Mouse (Mus musculus) spleen, adult 10 weeks (tissue): ENCODE data around the gene Tubg1. TPM values are rescaled to one million over a fixed set of nuclear protein-coding genes. Genes with fewer than 3 reads are reported as not detected.

ENCODE experiments used
- polyA plus RNA-seq: library from polyadenylated mRNA; stranded (reverse); fragments of 350-450 nt; fragmentation: Illumina TruSeq; extraction: RNeasy Lipid Tissue Mini Kit (QIAGEN cat#74804); gene quantifications from one replicate; pipeline ENCODE4 v1.2.3, GENCODE M21; 2015; ENCODE audit warnings: low replicate concordance; ENCODE audit not compliant: insufficient read depth

Tubg1 gene
- polyA plus RNA-seq, result 7.7 TPM

GRCm38 (mm10) chr11:101119761-101120544 lies at the start of gene Tubg1, which contains the start of gene Retreg3:
Gene Tubg1 (plus strand): TSS chr11:101119938.
Gene Retreg3 (minus strand): TSS chr11:101119893.

GRCm38 (mm10) chr11:101078121-101078520 lies 41.6 kb upstream of the Tubg1 start, which contains the start of gene Hsd17b1:
Gene Hsd17b1 (plus strand): TSS chr11:101078411.

GRCm38 (mm10) chr11:101082208-101083082 lies 37.3 kb upstream of the Tubg1 start, which contains the start of gene Coasy:
Gene Coasy (plus strand): TSS chr11:101082565.

GRCm38 (mm10) chr11:101086756-101087681 lies 32.7 kb upstream of the Tubg1 start, which contains the start of gene Mlx:
Gene Mlx (plus strand): TSS chr11:101087277.

GRCm38 (mm10) chr11:101095314-101096024 lies 24.3 kb upstream of the Tubg1 start, which contains the start of gene Psmc3ip:
Gene Psmc3ip (minus strand): TSS chr11:101095436.

GRCm38 (mm10) chr11:101155728-101156371 lies 36.1 kb downstream of the Tubg1 start, which contains the start of gene Tubg2:
Gene Tubg2 (plus strand): TSS chr11:101155907.

GRCm38 (mm10) chr11:101170354-101170810 lies 50.6 kb downstream of the Tubg1 start, which contains the start of gene Cntnap1:
Gene Cntnap1 (plus strand): TSS chr11:101170523.

GRCm38 (mm10) chr11:101170811-101171610 lies 51.3 kb downstream of the Tubg1 start, which contains the start of gene Plekhh3:
Gene Plekhh3 (minus strand): TSS chr11:101171351.

GRCm38 (mm10) chr11:101174851-101175628 lies 55.3 kb downstream of the Tubg1 start, which contains the start of gene Ccr10:
Gene Ccr10 (minus strand): TSS chr11:101175443.

Other genes starting within 250 kb of the Tubg1 start
- 99.4 TPM for gene Stat3, start 180.4 kb upstream of the Tubg1 start, polyA plus RNA-seq
- gene Cavin1, start 149.1 kb upstream of the Tubg1 start, polyA plus RNA-seq, result 27.5 TPM
- gene Atp6v0a1, start 110.5 kb upstream of the Tubg1 start, polyA plus RNA-seq, result 47.4 TPM
- gene Naglu, start 49.9 kb upstream of the Tubg1 start, polyA plus RNA-seq, result 6.9 TPM
- 0.70 TPM for gene Hsd17b1, start 41.5 kb upstream of the Tubg1 start, polyA plus RNA-seq
- 10.9 TPM for gene Coasy, start 37.4 kb upstream of the Tubg1 start, polyA plus RNA-seq
- 64.9 TPM for gene Mlx, start 32.7 kb upstream of the Tubg1 start, polyA plus RNA-seq
- gene Psmc3ip, start 24.5 kb upstream of the Tubg1 start, polyA plus RNA-seq, result 5.5 TPM
- gene Retreg3, start within 50 bp of the Tubg1 start, polyA plus RNA-seq, result 94.9 TPM
- 1.6 TPM for gene Tubg2, start 36.0 kb downstream of the Tubg1 start, polyA plus RNA-seq
- 0.69 TPM for gene Cntnap1, start 50.6 kb downstream of the Tubg1 start, polyA plus RNA-seq
- gene Plekhh3, start 51.4 kb downstream of the Tubg1 start, polyA plus RNA-seq, result 0.40 TPM
- not detected for gene Ccr10, start 55.5 kb downstream of the Tubg1 start, polyA plus RNA-seq
- gene Ezh1, start 106.5 kb downstream of the Tubg1 start, polyA plus RNA-seq, result 58.1 TPM
- 39.4 TPM for gene Ramp2, start 126.1 kb downstream of the Tubg1 start, polyA plus RNA-seq
- gene Vps25, start 133.8 kb downstream of the Tubg1 start, polyA plus RNA-seq, result 112 TPM
- gene Wnk4, start 140.6 kb downstream of the Tubg1 start, polyA plus RNA-seq, result 1.3 TPM
- 1.3 TPM for gene Cntd1, start 159.1 kb downstream of the Tubg1 start, polyA plus RNA-seq
- gene Coa3, start 159.2 kb downstream of the Tubg1 start, polyA plus RNA-seq, result 44.5 TPM
- 156 TPM for gene Becn1, start 182.3 kb downstream of the Tubg1 start, polyA plus RNA-seq
- gene Psme3, start 196.3 kb downstream of the Tubg1 start, polyA plus RNA-seq, result 225 TPM
- 5.3 TPM for gene Aoc2, start 205.1 kb downstream of the Tubg1 start, polyA plus RNA-seq
- 1.8 TPM for gene Aoc3, start 210.7 kb downstream of the Tubg1 start, polyA plus RNA-seq
- not detected for gene G6pc, start 247.6 kb downstream of the Tubg1 start, polyA plus RNA-seq